Mouse (Mus musculus) brain, embryonic 18.5 days (tissue): ENCODE results near the gene Mpig6b.
A peak's percentile ranks its signal among the peaks of the same experiment; 100 is the strongest.

Source experiments
- DNase-seq: peaks from one replicate; pipeline ENCODE4 v3.0.0-alpha.2; 2012; ENCODE audit warnings: low read depth, low spot score

Gene Mpig6b

GRCm38 (mm10) chr17:35060071-35060470 is 5.9 kb downstream of the Mpig6b start:
- no peak for DNase-seq

- DNase-seq: peak; percentile 72
Measured at GRCm38 (mm10) chr17:35058911-35059892, 6.8 kb downstream of the Mpig6b start, which contains the start of gene Ddah2. Gene Ddah2, plus strand, starts transcription at chr17:35059035.

GRCm38 (mm10) chr17:35058316-35058715 is 7.7 kb downstream of the Mpig6b start:
- DNase-seq: no peak

- no peak for DNase-seq
Measured at GRCm38 (mm10) chr17:35057090-35057489, 8.9 kb downstream of the Mpig6b start.

GRCm38 (mm10) chr17:35055691-35056495 is 10.1 kb downstream of the Mpig6b start:
- no peak for DNase-seq

GRCm38 (mm10) chr17:35052271-35052798 is 13.6 kb downstream of the Mpig6b start:
- no peak for DNase-seq

- no peak for DNase-seq
Measured at GRCm38 (mm10) chr17:35051156-35052086, 14.6 kb downstream of the Mpig6b start.

- DNase-seq: no peak
Measured at GRCm38 (mm10) chr17:35050126-35050750, 15.7 kb downstream of the Mpig6b start.

- no peak for DNase-seq
Measured at GRCm38 (mm10) chr17:35049561-35050016, 16.4 kb downstream of the Mpig6b start, which contains the start of gene Clic1. Gene Clic1, plus strand, starts transcription at chr17:35049966.

GRCm38 (mm10) chr17:35048932-35049440 is 17.0 kb downstream of the Mpig6b start:
- no peak for DNase-seq

GRCm38 (mm10) chr17:35048149-35048931 is 17.6 kb downstream of the Mpig6b start:
- no peak for DNase-seq

GRCm38 (mm10) chr17:35047688-35048087 is 18.3 kb downstream of the Mpig6b start:
- DNase-seq: no peak

GRCm38 (mm10) chr17:35046681-35047455 is 19.1 kb downstream of the Mpig6b start, which contains the start of gene Msh5:
Gene Msh5, minus strand, starts transcription at chr17:35046745.
- peak; percentile 89 for DNase-seq

- DNase-seq: no peak
Measured at GRCm38 (mm10) chr17:35045807-35046680, 19.9 kb downstream of the Mpig6b start.

- DNase-seq: no peak
Measured at GRCm38 (mm10) chr17:35044904-35045806, 20.8 kb downstream of the Mpig6b start.

GRCm38 (mm10) chr17:35043794-35044193 is 22.2 kb downstream of the Mpig6b start:
- no peak for DNase-seq
